Mouse (Mus musculus) midbrain, embryonic 14.5 days (tissue): Measurements from ENCODE around the gene Fam161b. TPM values are rescaled to one million over a fixed set of nuclear protein-coding genes. Genes with fewer than 3 reads are reported as not detected.

Experiments
- ATAC-seq: fragments of 200-750 bp; cut with Nextera tagmentation; 2 replicates; pipeline ENCODE4 v1.8.0; 2017; ENCODE audit warnings: moderate number of reproducible peaks, moderate library complexity; ENCODE audit not compliant: low FRiP score, low TSS enrichment
- DNase-seq: peaks from one replicate; pipeline ENCODE4 v3.0.0-alpha.2; 2015
- H3K27ac ChIP-seq: fragments of 300-500 bp; sonication (generic); replicated peaks from 2 replicates; pipeline ENCODE4 v1.5.1; 2014; ENCODE audit warnings: mild to moderate bottlenecking, low read depth, low read length, moderate library complexity
- H3K27me3 ChIP-seq: fragments of 300-500 bp; sonication (generic); 2 replicates; pipeline ENCODE4 v1.6.1; 2014; ENCODE audit warnings: low read length, control low read depth, mixed read lengths; ENCODE audit not compliant: control insufficient read depth, insufficient read depth
- H3K36me3 ChIP-seq: fragments of 300-500 bp; sonication (generic); 2 replicates; pipeline ENCODE4 v1.6.1; 2014; ENCODE audit warnings: low read length, control low read depth; ENCODE audit not compliant: control insufficient read depth, insufficient read depth
- H3K4me1 ChIP-seq: fragments of 300-500 bp; sonication (generic); 2 replicates; pipeline ENCODE4 v1.6.1; 2014; ENCODE audit warnings: mild to moderate bottlenecking, antibody characterized with exemption, low read length, control low read depth; ENCODE audit not compliant: control insufficient read depth, insufficient read depth
- H3K4me2 ChIP-seq: fragments of 300-500 bp; sonication (generic); 2 replicates; pipeline ENCODE4 v1.6.1; 2014; ENCODE audit warnings: mild to moderate bottlenecking, low read length, moderate library complexity
- H3K4me3 ChIP-seq: fragments of 300-500 bp; sonication (generic); replicated peaks from 2 replicates; pipeline ENCODE4 v1.5.1; 2014; ENCODE audit warnings: low read depth, low read length
- H3K9ac ChIP-seq: fragments of 300-500 bp; sonication (generic); replicated peaks from 2 replicates; pipeline ENCODE4 v1.6.1; 2014; ENCODE audit warnings: mild to moderate bottlenecking, low read length, moderate library complexity
- H3K9me3 ChIP-seq: fragments of 300-500 bp; sonication (generic); 2 replicates; pipeline ENCODE4 v1.6.1; 2016; ENCODE audit warnings: low read length, control low read depth, mixed read lengths; ENCODE audit not compliant: control insufficient read depth
- WGBS: fragments of 180-500 bp; shearing (Covaris S2); extraction: QIAGEN DNeasy Blood & Tissue Kit; methylation state at CpG from one replicate; pipeline ENCODE4 v1.1.7; 2014; 5-methylcytosine and 5-hydroxymethylcytosine counted together
- polyA plus RNA-seq: library from polyadenylated mRNA; unstranded; fragments of >200 nt; fragmentation: Nextera tagmentation; extraction: Ambion mirVana; gene quantifications from 2 replicates; pipeline ENCODE4 v1.2.1, GENCODE M21; 2014

Fam161b gene
- polyA plus RNA-seq, 1 experiment from 2014 or later, result 15.9 TPM

GRCm38 (mm10) chr12:84399663-84400062, 38.0 kb upstream of the Fam161b start:
- no peaks in the 10 kb centered on the region for H3K9me3 ChIP-seq
- no peaks in the 10 kb centered on the region for H3K27me3 ChIP-seq
- no peaks in the 10 kb centered on the region for H3K4me1 ChIP-seq
- H3K4me3 ChIP-seq, result no peak overlapping the region
- 87% methylated on average over 9 of the region's 9 CpGs for WGBS
- H3K9ac ChIP-seq, result no peak overlapping the region
- no peaks in the 10 kb centered on the region for H3K36me3 ChIP-seq
- no peak overlapping the region for H3K4me2 ChIP-seq
- no peak overlapping the region for H3K27ac ChIP-seq
- DNase-seq (no peak), ATAC-seq (no peak)

GRCm38 (mm10) chr12:84399135-84399534, 37.5 kb upstream of the Fam161b start:
- H3K9ac ChIP-seq, result no peak overlapping the region
- no peaks in the 10 kb centered on the region for H3K36me3 ChIP-seq
- H3K27me3 ChIP-seq, result no peaks in the 10 kb centered on the region
- H3K4me1 ChIP-seq, result no peaks in the 10 kb centered on the region
- H3K9me3 ChIP-seq, result no peaks in the 10 kb centered on the region
- no peak overlapping the region for H3K4me3 ChIP-seq
- no peak overlapping the region for H3K27ac ChIP-seq
- no peak for ATAC-seq
- 83% methylated on average over 9 of the region's 9 CpGs for whole genome bisulfite sequencing
- H3K4me2 ChIP-seq, result no peak overlapping the region
- DNase-seq, result no peak

GRCm38 (mm10) chr12:84398629-84399028, 37.0 kb upstream of the Fam161b start:
- WGBS, result 90% methylated on average over 5 of the region's 5 CpGs

DNA sequence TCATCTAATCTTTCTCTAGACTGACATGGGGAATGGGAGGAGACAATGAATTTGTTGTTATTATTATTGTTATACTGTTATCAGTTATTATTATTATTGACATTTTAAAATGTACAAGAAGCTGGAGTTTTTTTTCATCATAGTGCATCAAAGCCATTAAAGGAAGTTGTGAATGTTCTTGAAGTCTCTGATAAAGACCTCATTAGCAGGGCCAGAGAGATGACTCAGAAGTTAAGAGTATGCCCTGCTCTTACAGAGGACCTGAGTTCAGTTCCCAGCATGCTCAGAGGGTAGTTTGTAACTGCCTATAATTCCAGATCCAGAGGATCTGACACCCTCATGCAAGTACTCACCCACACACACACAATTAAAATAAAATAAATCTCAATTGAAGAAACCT, 36.1 kb upstream of the Fam161b start:
- Histone ChIP-seq H3K4me3 (no peak overlapping the region), H3K4me2 (no peak overlapping the region), H3K9ac (no peak overlapping the region), H3K27ac (no peak overlapping the region), H3K27me3 (no peaks in the 10 kb centered on the region), H3K4me1 (no peaks in the 10 kb centered on the region), H3K36me3 (no peaks in the 10 kb centered on the region), H3K9me3 (no peaks in the 10 kb centered on the region)
- DNase-seq (no peak), ATAC-seq (no peak)

More at GRCm38 (mm10) chr12:84398629-84399028, 37.0 kb upstream of the Fam161b start:
- H3K27ac ChIP-seq, result no peak overlapping the region
- H3K4me1 ChIP-seq, result no peaks in the 10 kb centered on the region
- H3K9ac ChIP-seq, result no peak overlapping the region
- ATAC-seq (no peak), DNase-seq (no peak)
- no peak overlapping the region for H3K4me3 ChIP-seq
- H3K36me3 ChIP-seq, result no peaks in the 10 kb centered on the region
- H3K9me3 ChIP-seq, result no peaks in the 10 kb centered on the region
- no peak overlapping the region for H3K4me2 ChIP-seq
- H3K27me3 ChIP-seq, result no peaks in the 10 kb centered on the region

GRCm38 (mm10) chr12:84396947-84397679, 35.5 kb upstream of the Fam161b start:
- H3K9me3 ChIP-seq, result no peaks in the 10 kb centered on the region
- ATAC-seq, result no peak
- H3K4me3 ChIP-seq, result no peak overlapping the region
- no peaks in the 10 kb centered on the region for H3K27me3 ChIP-seq
- no peak overlapping the region for H3K9ac ChIP-seq
- H3K36me3 ChIP-seq, result no peaks in the 10 kb centered on the region
- H3K4me2 ChIP-seq, result no peak overlapping the region
- no peaks in the 10 kb centered on the region for H3K4me1 ChIP-seq
- WGBS, result 89% methylated on average over 14 of the region's 14 CpGs
- no peak for DNase-seq
- no peak overlapping the region for H3K27ac ChIP-seq

- Histone ChIP-seq H3K4me2 (no peak overlapping the region), H3K27me3 (no peaks in the 10 kb centered on the region), H3K4me3 (no peak overlapping the region), H3K9me3 (no peaks in the 10 kb centered on the region), H3K9ac (no peak overlapping the region), H3K4me1 (no peaks in the 10 kb centered on the region), H3K36me3 (no peaks in the 10 kb centered on the region), H3K27ac (no peak overlapping the region)
- DNase-seq (no peak), ATAC-seq (no peak)
- 94% methylated on average over 5 of the region's 5 CpGs for WGBS
These were observed 32.2 kb upstream of the Fam161b start for GRCm38 (mm10) chr12:84393847-84394246.

DNA sequence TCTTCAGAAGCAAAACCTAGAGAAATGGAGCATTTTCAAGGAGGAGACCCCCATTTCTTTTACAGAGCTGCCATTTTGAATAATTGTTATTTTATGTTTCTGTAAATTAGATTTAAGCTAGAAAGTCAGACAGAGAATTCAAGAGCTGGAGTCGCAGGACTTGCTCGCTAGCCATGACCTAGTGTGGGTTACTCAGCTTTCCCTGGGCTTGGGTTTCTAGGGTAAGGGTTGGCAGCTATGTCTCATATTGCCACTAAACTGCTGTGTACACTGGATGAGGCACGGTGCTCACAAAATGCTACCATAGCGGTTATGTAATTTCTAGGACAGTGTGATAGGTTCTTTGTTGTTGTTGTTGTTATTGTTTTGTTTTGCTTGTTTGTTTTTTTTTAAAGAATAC, 31.0 kb upstream of the Fam161b start:
- Histone ChIP-seq H3K4me3 (no peak overlapping the region), H3K9me3 (no peaks in the 10 kb centered on the region), H3K4me1 (no peaks in the 10 kb centered on the region), H3K27me3 (no peaks in the 10 kb centered on the region), H3K27ac (no peak overlapping the region), H3K9ac (no peak overlapping the region), H3K4me2 (no peak overlapping the region), H3K36me3 (no peaks in the 10 kb centered on the region)
- 92% methylated on average over 4 of the region's 4 CpGs for WGBS
- DNase-seq (no peak), ATAC-seq (no peak)

- WGBS, result 91% methylated on average over 6 of the region's 6 CpGs
- H3K27me3 ChIP-seq, result no peaks in the 10 kb centered on the region
These were observed 28.7 kb upstream of the Fam161b start for GRCm38 (mm10) chr12:84390336-84390735.

DNA sequence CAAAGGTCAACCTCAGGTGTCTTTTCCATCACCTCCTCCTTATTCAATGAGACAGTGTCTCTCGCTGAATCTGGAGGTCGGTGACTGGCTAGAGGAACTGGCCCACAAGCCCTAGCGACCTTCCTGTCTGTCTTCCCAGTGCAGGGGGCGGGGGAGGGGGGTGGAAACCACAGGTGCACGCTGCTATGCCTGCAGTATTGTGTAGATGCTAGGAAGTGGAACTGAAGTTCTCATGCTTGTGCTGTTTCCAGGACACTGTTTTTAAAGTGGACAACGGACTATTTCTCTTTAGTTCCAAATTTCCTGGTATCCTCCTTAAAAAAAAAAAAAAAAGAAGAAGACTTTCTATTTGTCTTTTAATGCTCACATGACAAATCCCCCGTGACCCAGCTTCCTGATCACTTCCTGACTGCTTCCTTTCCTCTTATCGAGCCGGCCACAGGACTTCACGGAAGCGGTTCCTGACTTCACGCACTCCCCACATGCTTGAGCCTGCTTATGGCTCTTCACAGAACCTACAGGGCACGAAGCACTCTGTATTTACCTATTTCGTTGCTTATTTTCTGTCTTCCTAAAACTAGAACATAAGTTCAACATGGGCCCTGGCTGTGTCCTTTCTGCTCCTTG, 27.3 kb upstream of the Fam161b start:
- H3K36me3 ChIP-seq, result peaks cover 8% of the 10 kb centered on the region; the same call in 1 of the 2 replicates
- H3K27me3 ChIP-seq, result no peaks in the 10 kb centered on the region
- ATAC-seq (no peak), DNase-seq (no peak)
- H3K4me2 ChIP-seq, result no peak overlapping the region
- WGBS, result 77% methylated on average over 14 of the region's 14 CpGs
- no peak overlapping the region for H3K27ac ChIP-seq
- H3K4me3 ChIP-seq, result no peak overlapping the region
- no peak overlapping the region for H3K9ac ChIP-seq
- H3K4me1 ChIP-seq, result no peaks in the 10 kb centered on the region
- no peaks in the 10 kb centered on the region for H3K9me3 ChIP-seq

More at GRCm38 (mm10) chr12:84390336-84390735, 28.7 kb upstream of the Fam161b start:
- Histone ChIP-seq H3K27ac (no peak overlapping the region), H3K4me3 (no peak overlapping the region), H3K4me1 (no peaks in the 10 kb centered on the region), H3K36me3 (peaks cover 2% of the 10 kb centered on the region; the same call in 1 of the 2 replicates), H3K4me2 (no peak overlapping the region), H3K9me3 (no peaks in the 10 kb centered on the region), H3K9ac (no peak overlapping the region)
- ATAC-seq (no peak), DNase-seq (no peak)
